Mouse (Mus musculus): ENCODE measurements around the gene Fam129a. TPM values are rescaled to one million over a fixed set of nuclear protein-coding genes. Genes with fewer than 3 reads are reported as not detected.

The Fam129a gene
- total RNA-seq, 2 experiments from 2014 or later: 2.6 to 5.3 TPM

DNA sequence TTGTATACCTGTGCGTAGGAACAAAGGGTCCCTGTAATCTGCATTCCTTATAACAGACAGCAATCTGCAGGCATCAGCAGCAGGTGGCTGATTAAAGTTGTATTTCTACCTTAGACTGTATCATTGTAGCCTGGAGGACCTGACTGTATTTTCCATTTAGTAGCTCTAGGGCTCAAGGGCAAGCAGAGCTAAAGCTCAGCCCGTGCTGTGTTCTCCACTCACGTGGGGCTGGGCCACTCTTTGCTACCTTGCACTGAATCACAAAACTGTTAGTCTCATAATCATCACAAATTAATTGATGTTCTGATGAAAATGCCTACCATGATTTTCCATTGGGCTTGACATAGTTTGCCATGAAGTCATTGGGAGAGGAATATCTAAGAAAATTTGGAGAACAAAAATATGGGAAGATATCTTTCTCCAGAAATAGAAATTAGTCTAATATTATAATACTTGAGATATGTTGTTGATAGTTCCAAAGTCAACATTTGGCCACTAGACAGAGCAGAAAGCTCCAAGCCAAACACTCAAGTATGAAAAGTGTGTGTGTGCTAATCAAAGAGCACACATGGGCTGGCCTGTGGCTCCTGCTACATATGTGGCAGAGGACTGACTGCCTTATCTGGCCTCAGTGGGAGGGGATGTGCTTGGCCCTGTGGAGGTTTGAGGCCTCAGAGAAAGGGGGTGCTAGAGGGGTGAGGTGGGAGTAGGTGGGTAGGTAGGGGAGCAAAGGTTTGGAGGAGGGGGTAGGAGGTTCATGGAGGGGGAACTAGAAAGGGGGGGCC is 53.6 kb downstream of the Fam129a start:
- intact Hi-C loops (cut with DNase I): no loop called here
- no peak for DNase-seq

- no peak for DNase-seq
- intact Hi-C loops (cut with DNase I): no loop called here
Measured at GRCm38 (mm10) chr1:151625260-151625659, 54.3 kb downstream of the Fam129a start.

- intact Hi-C loops (cut with DNase I): no loop called here
- DNase-seq: no peak
Measured at GRCm38 (mm10) chr1:151625690-151626089, 54.7 kb downstream of the Fam129a start.

- no peak for DNase-seq
- intact Hi-C loops (cut with DNase I): no loop called here
Measured at GRCm38 (mm10) chr1:151626631-151627030, 55.6 kb downstream of the Fam129a start.

DNA sequence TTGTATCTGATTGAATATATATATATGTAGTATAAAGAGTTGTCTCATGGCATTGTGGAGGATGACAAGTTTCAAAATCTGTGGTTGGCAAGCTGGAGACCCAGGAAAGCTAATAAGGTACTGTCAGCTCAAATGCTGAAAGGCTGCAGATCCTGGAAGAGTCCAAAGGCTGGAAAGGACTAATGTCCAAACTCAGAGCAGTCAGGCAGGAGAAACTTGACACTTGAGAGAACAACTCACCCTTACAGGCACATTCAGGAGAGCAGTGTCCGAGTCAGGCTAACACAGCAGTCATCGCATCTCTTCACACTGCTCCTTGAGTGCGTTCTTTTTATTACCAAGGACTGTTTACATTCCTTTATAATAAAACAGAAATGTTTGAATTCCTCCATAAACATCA is 56.2 kb downstream of the Fam129a start:
- intact Hi-C loops (cut with DNase I): no loop called here

GRCm38 (mm10) chr1:151629591-151630250 is 58.7 kb downstream of the Fam129a start:
- DNase-seq: no peak
- intact Hi-C loops (cut with DNase I): no loop called here

More for the DNA sequence above, 56.2 kb downstream of the Fam129a start:
- no peak for DNase-seq

DNA sequence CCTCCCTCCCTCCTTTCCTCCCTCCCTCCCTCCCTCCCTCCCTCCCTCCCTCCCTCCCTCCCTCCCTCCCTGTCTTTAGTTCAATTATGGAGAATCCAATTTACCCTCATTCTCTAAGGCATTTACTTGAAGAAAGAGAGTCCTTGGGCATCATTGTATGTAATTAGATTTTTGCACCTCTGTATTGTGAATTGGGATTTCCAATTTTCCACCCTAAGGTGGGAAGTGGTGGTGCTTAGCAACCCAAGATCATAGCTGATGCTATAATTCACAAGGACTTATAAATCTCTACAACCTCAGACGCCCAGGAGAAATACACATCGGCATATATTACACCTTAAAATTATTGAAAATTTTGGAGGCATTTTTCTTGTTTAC is 59.3 kb downstream of the Fam129a start:
- no peak for DNase-seq
- intact Hi-C loops (cut with DNase I): no loop called here

DNA sequence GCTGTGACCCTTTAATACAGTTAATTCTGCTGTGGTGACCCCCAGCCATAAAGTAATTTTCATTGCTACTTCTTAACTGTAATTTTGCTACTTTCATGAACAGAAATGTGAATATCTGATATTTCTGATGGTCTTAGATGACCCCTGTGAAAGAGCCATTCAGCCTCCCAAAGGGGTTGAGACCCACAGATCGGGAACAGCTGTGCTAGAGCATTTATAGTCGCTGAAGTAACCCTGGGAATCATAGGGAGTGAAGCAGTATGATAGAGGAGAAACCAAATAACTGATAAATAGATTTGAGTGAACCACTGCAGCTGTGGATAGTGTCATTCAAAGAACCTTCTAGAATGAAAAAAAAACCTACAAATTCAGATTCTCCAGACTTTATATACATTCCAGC is 60.1 kb downstream of the Fam129a start:
- no peak for DNase-seq
- intact Hi-C loops (cut with DNase I): no loop called here

DNA sequence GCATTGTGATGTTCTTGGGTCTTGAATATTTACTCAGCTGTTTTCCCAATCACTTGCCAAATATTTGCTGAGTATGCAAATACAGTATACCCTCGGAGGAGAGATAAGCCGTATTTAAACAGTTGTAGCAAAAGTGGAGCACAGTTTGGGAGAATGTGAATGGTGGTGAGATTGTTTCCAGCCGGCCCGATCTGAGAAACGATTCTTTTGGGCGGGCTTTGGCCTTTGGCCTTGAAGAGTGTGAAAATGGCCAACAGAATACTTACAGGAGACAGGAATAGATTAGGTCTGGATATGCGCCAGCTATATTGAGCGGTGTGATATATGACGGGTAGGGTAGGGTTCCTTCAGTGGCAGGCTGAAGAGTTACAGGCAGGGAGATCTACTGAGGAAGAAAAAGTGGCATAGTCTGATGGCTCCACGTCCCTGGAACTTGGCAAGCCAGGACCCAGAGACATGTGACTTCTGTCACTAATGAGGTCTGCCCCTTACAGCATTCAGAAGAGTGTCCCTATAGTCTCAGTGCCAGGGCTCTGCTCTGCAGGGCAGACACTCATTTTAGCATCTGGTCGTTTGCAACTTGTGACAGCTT is 60.8 kb downstream of the Fam129a start:
- peak; percentile 49 for DNase-seq
- intact Hi-C loops (cut with DNase I): no loop called here

- intact Hi-C loops (cut with DNase I): no loop called here
- no peak for DNase-seq
Measured at GRCm38 (mm10) chr1:151632567-151633356, 61.8 kb downstream of the Fam129a start.

DNA sequence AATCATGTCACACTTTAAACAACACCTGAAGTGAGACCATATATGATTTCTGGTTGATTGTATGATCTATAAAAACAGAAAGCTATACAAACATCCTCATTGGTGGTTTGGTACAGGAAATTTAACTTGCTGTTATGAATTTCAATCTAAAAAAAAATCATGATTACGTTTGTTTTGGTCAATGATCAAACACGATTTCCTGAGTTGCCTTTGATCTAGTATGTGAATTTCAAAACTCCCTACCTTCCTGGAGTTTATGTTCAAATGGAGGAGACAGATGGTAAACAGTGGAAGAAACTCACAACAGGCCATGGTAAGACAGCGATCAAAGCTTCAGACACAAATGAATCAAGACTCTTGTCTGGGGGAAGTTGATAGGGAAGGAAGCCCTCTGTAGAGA is 65.7 kb downstream of the Fam129a start:
- DNase-seq: no peak
- intact Hi-C loops (cut with DNase I): no loop called here

GRCm38 (mm10) chr1:151637351-151637922 is 66.5 kb downstream of the Fam129a start:
- DNase-seq: no peak
- intact Hi-C loops (cut with DNase I): no loop called here

DNA sequence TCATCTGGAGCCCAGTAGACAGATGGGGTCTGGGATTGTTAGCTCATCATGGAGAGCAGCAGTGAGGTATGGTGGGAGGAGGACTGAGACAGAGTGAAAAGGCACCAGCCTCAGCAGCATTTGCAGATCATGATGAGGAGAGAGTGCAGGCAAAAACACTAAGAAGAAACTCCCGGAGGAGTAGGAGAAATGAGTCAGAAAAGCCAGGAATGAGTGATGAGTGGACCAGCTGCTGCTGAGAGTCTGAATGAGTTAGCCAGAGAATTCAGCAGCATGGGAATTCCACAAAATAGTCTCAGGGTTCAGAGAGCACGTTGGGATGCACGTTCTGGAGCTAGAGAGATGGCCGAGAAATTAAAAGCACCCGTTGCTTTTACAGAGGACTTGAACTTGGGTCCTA is 67.4 kb downstream of the Fam129a start:
- no peak for DNase-seq
- intact Hi-C loops (cut with DNase I): no loop called here

DNA sequence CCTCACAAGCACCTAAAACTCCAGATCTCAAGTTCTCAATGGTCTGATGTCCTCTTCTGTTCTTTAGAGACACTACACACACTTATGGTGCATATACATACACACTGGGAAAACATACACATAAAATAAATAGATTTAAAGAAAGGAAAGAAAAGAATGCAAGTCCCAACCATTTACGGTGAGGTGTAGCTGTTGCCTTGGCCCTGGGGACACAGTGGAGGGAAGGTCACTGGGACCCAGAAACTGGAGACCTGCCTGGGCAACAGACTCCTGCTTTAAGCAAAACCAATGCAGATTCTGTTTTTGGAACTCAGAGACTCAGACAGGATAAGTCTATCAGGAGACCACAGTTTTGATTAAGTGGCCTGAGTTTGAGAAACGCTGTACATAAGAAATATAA is 67.8 kb downstream of the Fam129a start:
- DNase-seq: no peak
- intact Hi-C loops (cut with DNase I): no loop called here

GRCm38 (mm10) chr1:151646380-151646779 is 75.4 kb downstream of the Fam129a start:
- intact Hi-C loops (cut with DNase I): no loop called here
- DNase-seq: no peak

DNA sequence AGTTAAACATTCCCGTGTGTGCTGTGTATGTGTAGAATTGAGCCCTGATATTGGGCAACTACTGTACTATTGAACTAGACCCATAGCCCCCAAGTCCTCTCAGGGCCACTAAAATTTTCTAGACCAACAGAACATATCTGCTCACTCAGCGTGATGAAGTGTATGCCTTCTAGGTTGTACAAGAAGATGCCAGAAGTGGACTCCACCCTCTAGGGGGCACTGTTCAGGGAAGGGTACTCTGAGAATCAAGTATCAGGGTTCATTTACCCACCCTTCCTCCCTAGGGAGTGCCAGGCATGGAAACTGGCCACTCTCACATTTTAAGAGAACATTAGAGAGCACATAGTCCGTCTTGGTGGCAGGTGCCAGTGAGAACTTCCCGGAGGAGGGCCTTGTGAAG is 77.1 kb downstream of the Fam129a start:
- no peak for DNase-seq
- intact Hi-C loops (cut with DNase I): no loop called here

GRCm38 (mm10) chr1:151657042-151657605 is 86.1 kb downstream of the Fam129a start:
- DNase-seq: no peak
- intact Hi-C loops (cut with DNase I): no loop called here

- intact Hi-C loops (cut with DNase I): no loop called here
- DNase-seq: no peak
Measured at GRCm38 (mm10) chr1:151658291-151658830, 87.4 kb downstream of the Fam129a start.

DNA sequence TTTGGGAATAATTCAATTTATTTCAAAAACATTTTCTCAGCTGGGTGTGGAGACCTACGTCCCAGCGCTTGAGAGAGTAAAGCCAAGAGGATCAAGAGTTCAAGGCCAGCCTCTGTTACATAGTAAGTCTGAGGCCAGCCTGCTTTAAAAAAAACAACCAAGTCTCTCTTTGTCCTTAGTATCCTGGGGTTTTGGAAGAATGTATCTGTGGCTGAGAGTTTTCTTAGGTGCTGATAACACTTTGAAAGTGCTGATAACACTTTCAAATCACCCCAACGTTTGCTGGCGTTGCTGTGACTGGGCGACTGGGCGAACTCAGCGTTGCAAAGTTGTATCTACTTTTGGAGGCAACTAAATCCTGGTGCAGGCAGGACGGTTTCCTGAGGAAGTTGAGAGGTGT is 88.7 kb downstream of the Fam129a start:
- DNase-seq: no peak
- intact Hi-C loops (cut with DNase I): no loop called here

DNA sequence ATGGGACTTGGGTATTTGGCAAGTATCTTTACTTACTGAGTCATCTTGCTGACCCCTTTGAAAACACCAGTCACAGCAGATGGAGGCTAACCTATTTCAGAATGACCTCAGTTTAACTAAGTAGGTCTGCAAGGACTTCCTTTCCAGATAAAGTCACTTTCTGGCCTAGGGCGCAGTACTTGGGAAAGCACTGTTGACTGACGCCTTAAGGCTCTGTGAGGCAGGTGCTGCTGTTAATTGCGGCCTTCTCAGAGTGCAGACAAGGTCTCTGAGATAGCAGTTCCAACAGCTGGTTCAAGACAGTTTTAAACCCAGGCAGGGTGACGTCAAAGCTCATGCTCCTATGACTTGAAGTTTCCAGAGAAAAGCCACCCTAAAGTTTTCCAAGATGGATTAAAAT is 89.3 kb downstream of the Fam129a start:
- DNase-seq: no peak
- intact Hi-C loops (cut with DNase I): no loop called here
